Mouse (Mus musculus): Measurements from ENCODE around the gene Cyp2f2.
A peak's percentile ranks its signal among the peaks of the same experiment; 100 is the strongest.

Cyp2f2 gene

GRCm38 (mm10) chr7:27174896-27175295, 55.2 kb downstream of the Cyp2f2 start:
- no peak for ATAC-seq (ENCODE audit: insufficient number of reproducible peaks, low FRiP score, low TSS enrichment)

- ATAC-seq (ENCODE audit: insufficient number of reproducible peaks, low FRiP score, low TSS enrichment) = 0 out of 2 replicates have a peak, but pooled peaks have one; percentile 7
These were observed 58.2 kb downstream of the Cyp2f2 start for GRCm38 (mm10) chr7:27177942-27178323.

- peak; percentile 97 for ATAC-seq (ENCODE audit: insufficient number of reproducible peaks, low FRiP score, low TSS enrichment)
These were observed 58.9 kb downstream of the Cyp2f2 start, which contains the start of gene Rab4b for GRCm38 (mm10) chr7:27178324-27179216. TSS of gene Rab4b (minus strand) at chr7:27178896.

GRCm38 (mm10) chr7:27179217-27179918, 59.7 kb downstream of the Cyp2f2 start:
- no peak for ATAC-seq (ENCODE audit: insufficient number of reproducible peaks, low FRiP score, low TSS enrichment)

- no peak for ATAC-seq (ENCODE audit: insufficient number of reproducible peaks, low FRiP score, low TSS enrichment)
These were observed 60.3 kb downstream of the Cyp2f2 start for GRCm38 (mm10) chr7:27180036-27180435.

GRCm38 (mm10) chr7:27180837-27181695, 61.4 kb downstream of the Cyp2f2 start, which contains the start of the genes Gm21983 and Mia:
TSS of gene Gm21983 (minus strand) at chr7:27181086.
TSS of gene Mia (minus strand) at chr7:27181157.
- no peak for ATAC-seq (ENCODE audit: insufficient number of reproducible peaks, low FRiP score, low TSS enrichment)

- ATAC-seq (ENCODE audit: insufficient number of reproducible peaks, low FRiP score, low TSS enrichment) = no peak
These were observed 62.8 kb downstream of the Cyp2f2 start for GRCm38 (mm10) chr7:27182498-27182897.

Data from cerebellum, adult (tissue).